Mouse (Mus musculus): Measurements from ENCODE around the gene Numb. TPM values are rescaled to one million over a fixed set of nuclear protein-coding genes. Genes with fewer than 3 reads are reported as not detected.

The Numb gene
- polyA plus RNA-seq, 1 experiment from 2014 or later = 39.3 TPM

DNA sequence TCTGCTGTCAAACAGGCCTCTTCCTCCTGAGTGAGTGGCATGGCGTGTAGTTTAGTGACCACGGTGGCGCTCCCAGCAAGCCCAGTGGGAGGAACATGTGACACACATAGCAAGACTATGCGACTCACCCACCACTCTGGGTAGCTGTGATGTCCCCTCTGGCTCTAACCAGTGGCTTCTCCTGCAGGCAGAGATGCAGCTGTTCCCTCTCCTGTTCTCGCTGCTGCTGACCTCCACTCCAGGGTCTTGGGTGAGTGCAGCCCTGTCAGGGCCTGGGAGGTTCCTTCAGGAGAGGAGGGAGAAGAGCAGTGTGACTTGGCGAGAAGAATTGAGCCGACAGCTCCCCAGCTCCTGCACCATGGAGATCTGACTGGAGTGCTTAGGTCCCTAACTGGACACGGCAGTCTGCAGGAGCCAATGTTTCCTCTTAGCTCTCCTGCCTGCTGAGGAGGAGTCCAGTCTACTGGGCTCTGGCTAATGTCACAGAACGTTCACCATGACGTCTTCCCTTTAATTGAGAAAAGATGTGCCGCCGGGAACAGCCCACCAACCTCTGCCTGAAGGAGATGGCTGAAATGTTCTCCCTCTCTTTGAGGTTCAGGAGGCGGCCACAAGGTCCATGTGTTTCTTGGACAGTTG is 155.7 kb downstream of the Numb start:
- DNase-seq (ENCODE audit: low spot score) = peak; percentile 56
- H3K27me3 ChIP-seq (replicated peaks; ENCODE audit: low read depth, poor library complexity, severe bottlenecking) = peaks cover 37% of the 10 kb centered on the region
- H3K9me3 ChIP-seq = no peaks in the 10 kb centered on the region
- 66% methylated on average over 13 of the region's 13 CpGs for WGBS
- H3K27ac ChIP-seq (replicated peaks) = peak overlapping the region; percentile 63
- peaks cover 84% of the 10 kb centered on the region for H3K4me1 ChIP-seq
- no peaks in the 10 kb centered on the region for H3K36me3 ChIP-seq (replicated peaks)
- H3K4me3 ChIP-seq = no peak overlapping the region

- 81% methylated on average over 10 of the region's 10 CpGs for WGBS
- H3K27me3 ChIP-seq (replicated peaks; ENCODE audit: low read depth, poor library complexity, severe bottlenecking) = peaks cover 29% of the 10 kb centered on the region
- no peaks in the 10 kb centered on the region for H3K36me3 ChIP-seq (replicated peaks)
- peaks cover 71% of the 10 kb centered on the region for H3K4me1 ChIP-seq
- no peak overlapping the region for H3K27ac ChIP-seq (replicated peaks)
- no peaks in the 10 kb centered on the region for H3K9me3 ChIP-seq
- H3K4me3 ChIP-seq = no peak overlapping the region
- no peak for DNase-seq (ENCODE audit: low spot score)
These were observed 157.2 kb downstream of the Numb start for GRCm38 (mm10) chr12:83764519-83764918.

DNA sequence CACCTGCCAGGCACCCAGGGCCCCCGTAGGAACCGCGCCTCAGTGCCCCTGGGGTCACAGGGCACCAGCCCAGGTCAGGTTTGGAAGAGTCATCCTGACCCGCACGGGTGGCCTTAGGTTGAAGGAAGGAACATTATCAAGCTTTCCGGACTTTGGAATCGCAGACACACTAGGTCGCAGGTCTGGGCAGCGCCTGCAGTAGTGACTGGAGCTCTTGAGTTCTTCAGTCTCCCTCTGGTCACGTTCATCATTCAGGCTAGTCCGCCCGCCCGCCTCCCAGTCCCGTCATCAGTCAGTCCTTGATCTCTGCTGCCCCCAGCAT is 157.7 kb downstream of the Numb start:
- 8% methylated on average over 14 of the region's 14 CpGs for WGBS
- Histone ChIP-seq H3K27ac (replicated peaks) (peak overlapping the region; percentile 57; the same call in 1 of the 2 replicates), H3K4me1 (peaks cover 66% of the 10 kb centered on the region), H3K9me3 (no peaks in the 10 kb centered on the region), H3K36me3 (replicated peaks) (no peaks in the 10 kb centered on the region), H3K27me3 (replicated peaks; ENCODE audit: low read depth, poor library complexity, severe bottlenecking) (peaks cover 25% of the 10 kb centered on the region), H3K4me3 (peak overlapping the region; percentile 50)
- DNase-seq (ENCODE audit: low spot score) = peak; percentile 43

DNA sequence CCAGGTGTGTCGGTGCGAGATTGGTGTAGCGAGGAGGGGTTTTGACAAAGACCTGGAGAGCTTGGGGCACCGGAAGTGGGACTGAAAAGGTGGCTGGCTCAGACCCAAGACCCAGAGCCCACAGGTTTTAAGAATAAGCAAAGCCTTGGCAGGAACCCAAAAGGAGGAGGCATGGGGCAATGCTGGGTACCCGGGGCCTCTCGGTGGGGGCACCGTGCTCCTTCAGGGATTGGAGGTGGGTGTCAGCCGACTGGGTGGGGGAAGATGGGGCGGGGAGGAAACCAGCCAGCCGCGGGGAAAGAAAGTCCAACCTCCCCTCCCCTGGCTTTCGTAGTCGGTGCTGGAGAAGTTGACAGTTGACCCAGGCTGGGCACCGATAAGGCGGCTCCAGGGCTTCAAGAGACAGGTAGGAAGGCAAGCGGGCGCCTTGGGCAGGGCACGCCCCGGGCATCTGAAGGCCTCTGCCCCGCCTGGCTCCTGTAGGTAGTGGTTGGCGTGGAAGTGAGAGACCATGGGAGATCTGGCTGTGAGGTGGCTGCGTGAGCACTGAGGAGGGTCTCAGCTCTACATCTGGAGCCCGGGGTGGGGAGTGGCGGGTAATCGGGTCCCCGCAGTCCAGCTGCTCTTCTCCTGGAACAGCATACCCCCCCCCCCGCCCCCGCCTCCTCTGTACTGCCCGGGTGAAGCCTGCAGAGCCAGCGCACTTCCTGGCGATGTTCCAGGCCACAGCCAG is 158.3 kb downstream of the Numb start, which contains the start of gene Papln:
Papln (plus strand) TSS at position 324 of the 733 bp plus-strand sequence.
- Histone ChIP-seq H3K4me1 (peaks cover 62% of the 10 kb centered on the region), H3K9me3 (no peaks in the 10 kb centered on the region), H3K27me3 (replicated peaks; ENCODE audit: low read depth, poor library complexity, severe bottlenecking) (peaks cover 24% of the 10 kb centered on the region), H3K4me3 (peak within 1 kb of the TSS; percentile 50), H3K36me3 (replicated peaks) (no peaks in the 10 kb centered on the region), H3K27ac (replicated peaks) (peak within 1 kb of the TSS; percentile 57; the same call in 1 of the 2 replicates)
- DNase-seq (ENCODE audit: low spot score) = peak; percentile 34
- 16% methylated on average over 31 of the region's 31 CpGs for WGBS

- H3K27ac ChIP-seq (replicated peaks) = no peak overlapping the region; the same call in 1 of the 2 replicates
- 27% methylated on average over 4 of the region's 4 CpGs for WGBS
- peaks cover 55% of the 10 kb centered on the region for H3K4me1 ChIP-seq
These were observed 159.0 kb downstream of the Numb start for GRCm38 (mm10) chr12:83762706-83763105.

DNA sequence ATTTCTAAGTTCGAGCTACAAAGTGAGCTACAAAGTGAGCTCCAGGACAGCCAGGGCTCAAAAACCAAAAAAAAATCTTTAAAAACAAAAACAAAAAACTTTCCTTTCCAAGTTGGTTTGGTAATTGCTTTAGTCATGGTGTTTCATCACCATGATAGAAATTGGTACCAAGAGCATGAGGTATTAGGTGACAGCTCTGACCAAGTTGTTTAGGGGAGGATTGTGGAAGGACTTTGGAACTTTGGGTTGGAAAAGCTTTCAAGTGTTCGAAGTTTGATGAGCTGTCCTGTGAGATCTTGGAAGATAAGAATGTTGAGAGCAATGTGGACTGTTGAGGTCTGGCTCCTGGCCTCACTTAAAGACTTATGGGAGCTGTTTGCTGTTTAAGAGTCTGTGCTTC is 161.5 kb downstream of the Numb start:
- H3K27me3 ChIP-seq (replicated peaks; ENCODE audit: low read depth, poor library complexity, severe bottlenecking) = peaks cover 24% of the 10 kb centered on the region
- no peak for DNase-seq (ENCODE audit: low spot score)
- WGBS = 88% methylated on average over 2 of the region's 2 CpGs
- H3K27ac ChIP-seq (replicated peaks) = no peak overlapping the region
- H3K36me3 ChIP-seq (replicated peaks) = no peaks in the 10 kb centered on the region
- H3K4me1 ChIP-seq = peaks cover 37% of the 10 kb centered on the region
- H3K9me3 ChIP-seq = no peaks in the 10 kb centered on the region
- H3K4me3 ChIP-seq = no peak overlapping the region

More at GRCm38 (mm10) chr12:83762706-83763105, 159.0 kb downstream of the Numb start:
- peaks cover 24% of the 10 kb centered on the region for H3K27me3 ChIP-seq (replicated peaks; ENCODE audit: low read depth, poor library complexity, severe bottlenecking)
- H3K9me3 ChIP-seq = no peaks in the 10 kb centered on the region
- peak; percentile 35 for DNase-seq (ENCODE audit: low spot score)
- no peak overlapping the region for H3K4me3 ChIP-seq
- H3K36me3 ChIP-seq (replicated peaks) = no peaks in the 10 kb centered on the region

GRCm38 (mm10) chr12:83758735-83759134 is 163.0 kb downstream of the Numb start:
- no peaks in the 10 kb centered on the region for H3K36me3 ChIP-seq (replicated peaks)
- peaks cover 24% of the 10 kb centered on the region for H3K4me1 ChIP-seq
- no peaks in the 10 kb centered on the region for H3K9me3 ChIP-seq
- DNase-seq (ENCODE audit: low spot score) = no peak
- peaks cover 14% of the 10 kb centered on the region for H3K27me3 ChIP-seq (replicated peaks; ENCODE audit: low read depth, poor library complexity, severe bottlenecking)
- WGBS = 81% methylated on average over 10 of the region's 10 CpGs
- no peak overlapping the region for H3K4me3 ChIP-seq
- no peak overlapping the region for H3K27ac ChIP-seq (replicated peaks)

- DNase-seq (ENCODE audit: low spot score) = no peak
- no peak overlapping the region for H3K4me3 ChIP-seq
- H3K27ac ChIP-seq (replicated peaks) = no peak overlapping the region
- 56% methylated on average over 2 of the region's 2 CpGs for WGBS
- H3K9me3 ChIP-seq = no peaks in the 10 kb centered on the region
- no peaks in the 10 kb centered on the region for H3K36me3 ChIP-seq (replicated peaks)
- H3K4me1 ChIP-seq = peaks cover 5% of the 10 kb centered on the region
- H3K27me3 ChIP-seq (replicated peaks; ENCODE audit: low read depth, poor library complexity, severe bottlenecking) = no peaks in the 10 kb centered on the region
These were observed 169.2 kb downstream of the Numb start for GRCm38 (mm10) chr12:83752495-83752894.

DNA sequence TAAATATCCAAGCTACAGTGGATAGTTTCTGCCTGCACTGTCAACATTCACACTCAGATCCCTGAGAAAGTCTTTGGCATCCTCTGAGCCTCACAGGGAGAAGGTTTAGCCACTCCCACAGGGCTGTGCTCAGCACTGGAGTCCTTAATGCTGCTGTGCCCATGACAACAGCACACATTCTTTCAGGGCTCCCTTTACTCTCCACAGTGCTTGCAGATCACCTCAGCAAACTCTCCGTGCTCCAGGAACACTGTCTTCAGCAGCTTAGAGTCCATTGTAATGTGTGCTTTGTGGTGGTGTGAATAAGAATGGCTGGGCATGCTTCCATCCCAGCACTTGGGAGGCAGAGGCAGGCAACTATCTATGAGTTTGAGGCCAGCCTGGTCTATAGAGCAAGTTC is 172.5 kb downstream of the Numb start:
- H3K27me3 ChIP-seq (replicated peaks; ENCODE audit: low read depth, poor library complexity, severe bottlenecking) = no peaks in the 10 kb centered on the region
- H3K4me1 ChIP-seq = peaks cover 13% of the 10 kb centered on the region
- no peaks in the 10 kb centered on the region for H3K36me3 ChIP-seq (replicated peaks)
- H3K9me3 ChIP-seq = no peaks in the 10 kb centered on the region
- DNase-seq (ENCODE audit: low spot score) = no peak
- no peak overlapping the region for H3K27ac ChIP-seq (replicated peaks)
- H3K4me3 ChIP-seq = no peak overlapping the region
- WGBS = 69% methylated on average over 1 of the region's 1 CpGs

Other genes starting within 250 kb of the Numb start
- gene Psen1, start 233.8 kb downstream of the Numb start, polyA plus RNA-seq (2016; fragmentation: Nextera tagmentation; extraction: Ambion mirVana) = 61.4 and 63.3 TPM in 2 replicates
- 0.10 and 0.29 TPM in 2 replicates for gene Papln, start 158.3 kb downstream of the Numb start, polyA plus RNA-seq (2016; fragmentation: Nextera tagmentation; extraction: Ambion mirVana)
- 15.9 and 16.8 TPM in 2 replicates for gene Riox1, start 28.7 kb upstream of the Numb start, polyA plus RNA-seq (2016; fragmentation: Nextera tagmentation; extraction: Ambion mirVana)
- not detected in 2 replicates for gene Heatr4, start 62.9 kb upstream of the Numb start, polyA plus RNA-seq (2016; fragmentation: Nextera tagmentation; extraction: Ambion mirVana)
- gene Acot2, start 65.9 kb upstream of the Numb start, polyA plus RNA-seq (2016; fragmentation: Nextera tagmentation; extraction: Ambion mirVana) = 18.9 and 19.1 TPM in 2 replicates
- 21.5 and 29.6 TPM in 2 replicates for gene Acot1, start 87.6 kb upstream of the Numb start, polyA plus RNA-seq (2016; fragmentation: Nextera tagmentation; extraction: Ambion mirVana)
- 0.16 and 0.39 TPM in 2 replicates for gene Acot4, start 116.4 kb upstream of the Numb start, polyA plus RNA-seq (2016; fragmentation: Nextera tagmentation; extraction: Ambion mirVana)
- not detected in 2 replicates for gene Gm49366, start 117.0 kb upstream of the Numb start, polyA plus RNA-seq (2016; fragmentation: Nextera tagmentation; extraction: Ambion mirVana)
- 0.23 and 0.25 TPM in 2 replicates for gene Acot3, start 130.2 kb upstream of the Numb start, polyA plus RNA-seq (2016; fragmentation: Nextera tagmentation; extraction: Ambion mirVana)
- gene Acot5, start 147.4 kb upstream of the Numb start, polyA plus RNA-seq (2016; fragmentation: Nextera tagmentation; extraction: Ambion mirVana) = not detected in 2 replicates
- gene Acot6, start 178.7 kb upstream of the Numb start, polyA plus RNA-seq (2016; fragmentation: Nextera tagmentation; extraction: Ambion mirVana) = 0.80 and 0.81 TPM in 2 replicates
- gene Dnal1, start 192.4 kb upstream of the Numb start, polyA plus RNA-seq (2016; fragmentation: Nextera tagmentation; extraction: Ambion mirVana) = 4.1 and 6.7 TPM in 2 replicates
- gene Pnma1, start 226.6 kb upstream of the Numb start, polyA plus RNA-seq (2016; fragmentation: Nextera tagmentation; extraction: Ambion mirVana) = 1.3 and 1.6 TPM in 2 replicates

Measured in embryonic facial prominence, embryonic 10.5 days (tissue).